Mouse (Mus musculus) spleen, adult 2 months (tissue): ENCODE results near the gene Zfp65.
"Not testable (repeated sequence)": the region's sequence is repeated elsewhere in the genome, so short reads cannot be mapped to it uniquely, and the experiment has no call there.

Experiments
- CTCF ChIP-seq: fragments of 200-500 bp; IDR thresholded peaks from 2 replicates; pipeline ENCODE4 v1.5.1; 2011; ENCODE audit warnings: mild to moderate bottlenecking, inconsistent platforms; ENCODE audit not compliant: insufficient read depth, insufficient read length, insufficient replicate concordance; ENCODE audit errors: extremely low read depth
- POLR2A ChIP-seq: fragments of 200-500 bp; IDR thresholded peaks from 2 replicates; pipeline ENCODE4 v1.6.1; 2011; ENCODE audit warnings: low read depth, low read length, inconsistent platforms

GRCm38 (mm10) chr13:67725331-67725730 is 3.6 kb downstream of the Zfp65 start:
- not testable (repeated sequence) for TF ChIP-seq CTCF, POLR2A
